Mouse (Mus musculus): ENCODE measurements at regions not wholly inside any gene's neighbourhood (a gene's known extent, or its start where the extent isn't known, plus 50 kb on each side); places are given as distances from the start of the nearest gene placed in this dataset.

DNA sequence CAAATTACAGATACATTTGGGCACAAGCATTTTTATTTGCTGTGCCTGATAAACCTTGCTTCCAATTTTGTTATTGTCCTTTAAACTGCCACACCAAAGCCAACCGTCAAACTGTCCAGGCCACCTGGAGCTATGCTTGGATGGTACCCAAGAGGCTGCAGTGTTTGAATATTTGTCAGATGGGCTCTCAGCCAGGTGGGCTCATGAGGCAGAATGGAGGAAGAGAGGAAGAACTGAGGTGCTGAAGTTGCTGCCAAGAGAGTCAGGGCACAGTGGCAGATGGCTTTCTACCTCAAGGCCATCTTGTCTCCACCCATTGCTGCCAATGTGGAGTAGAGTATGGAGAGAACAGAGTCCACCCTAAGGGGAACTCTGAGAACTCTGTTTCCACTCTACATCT lies 176.0 kb downstream of the Lpin1 start:
- Histone ChIP-seq H3K27me3 (ENCODE audit: control insufficient read depth, insufficient read depth, low read length) (no peaks in the 10 kb centered on the region), H3K4me1 (ENCODE audit: control insufficient read depth in 2 of 2, insufficient read depth in 2 of 2, low read length in 2 of 2) (no peaks in the 10 kb centered on the region), H3K4me2 (ENCODE audit: low read length) (no peak overlapping the region), H3K27ac (replicated peaks in 1 of 2; ENCODE audit: control insufficient read depth in 1 of 2, insufficient read depth in 1 of 2, low read depth in 2 of 2, low read length in 2 of 2) (no peak overlapping the region), H3K36me3 (ENCODE audit: control insufficient read depth, insufficient read depth, low read length) (no peaks in the 10 kb centered on the region), H3K4me3 (ENCODE audit: control insufficient read depth in 1 of 2, insufficient read depth in 1 of 2, low read depth in 1 of 2, low read length in 2 of 2) (no peak overlapping the region), H3K9me3 (ENCODE audit: control insufficient read depth, low read length) (no peaks in the 10 kb centered on the region), H3K9ac (ENCODE audit: low read length) (no peak overlapping the region)
- ATAC-seq (ENCODE audit: insufficient number of reproducible peaks, insufficient read depth, low FRiP score, low read depth): no peak
- WGBS: 43% methylated on average over 1 of the region's 1 CpGs

DNA sequence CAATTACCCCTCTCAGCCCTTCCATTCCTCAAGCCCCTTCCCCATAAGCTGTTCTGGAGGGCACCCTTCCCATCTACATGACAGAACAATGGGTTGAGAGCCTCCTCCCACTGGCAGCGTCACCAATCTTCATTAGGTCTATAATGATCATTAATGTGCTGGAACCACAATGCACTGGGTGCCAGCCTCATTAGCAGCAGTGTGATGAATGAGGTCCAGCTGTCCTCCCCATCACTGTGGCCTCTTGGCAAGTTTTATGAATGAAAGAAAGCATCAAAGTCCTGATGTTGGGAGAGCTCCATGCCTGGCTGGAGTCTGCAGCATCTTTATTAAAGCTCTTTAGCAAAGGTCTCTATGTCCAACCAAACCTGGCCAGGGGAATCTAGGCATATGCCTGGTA lies 176.5 kb downstream of the Lpin1 start:
- WGBS: 80% methylated on average over 1 of the region's 1 CpGs

DNA sequence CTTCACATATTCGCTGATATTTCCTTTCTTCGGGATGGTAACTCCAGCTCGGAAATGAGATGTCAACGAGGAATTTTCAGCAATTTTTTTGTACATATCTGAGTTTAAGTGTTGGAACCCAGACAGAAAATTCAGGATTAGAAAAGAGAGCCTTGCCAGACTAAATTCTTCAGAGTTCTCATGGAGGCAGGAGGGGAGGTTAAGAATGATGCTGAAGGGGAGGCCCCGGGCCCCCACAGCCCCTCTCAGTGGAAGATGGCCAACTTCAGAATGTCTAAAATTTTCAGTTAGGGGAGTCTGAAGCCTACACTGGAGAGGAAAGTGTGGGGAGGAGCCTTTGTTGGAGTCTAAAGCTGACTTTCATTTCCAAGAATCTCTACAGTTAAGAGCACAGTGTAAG lies 184.8 kb downstream of the Lpin1 start:
- Histone ChIP-seq H3K4me2 (ENCODE audit: low read length) (no peak overlapping the region), H3K4me3 (ENCODE audit: control insufficient read depth in 1 of 2, insufficient read depth in 1 of 2, low read depth in 1 of 2, low read length in 2 of 2) (no peak overlapping the region), H3K27ac (replicated peaks in 1 of 2; ENCODE audit: control insufficient read depth in 1 of 2, insufficient read depth in 1 of 2, low read depth in 2 of 2, low read length in 2 of 2) (no peak overlapping the region), H3K9me3 (ENCODE audit: control insufficient read depth, low read length) (no peaks in the 10 kb centered on the region), H3K9ac (ENCODE audit: low read length) (no peak overlapping the region), H3K4me1 (ENCODE audit: control insufficient read depth in 2 of 2, insufficient read depth in 2 of 2, low read length in 2 of 2) (peaks cover 0 to 4% of the 10 kb centered on the region in 2 experiments; a peak in 1 of 4 replicates), H3K27me3 (ENCODE audit: control insufficient read depth, insufficient read depth, low read length) (no peaks in the 10 kb centered on the region), H3K36me3 (ENCODE audit: control insufficient read depth, insufficient read depth, low read length) (no peaks in the 10 kb centered on the region)
- ATAC-seq (ENCODE audit: insufficient number of reproducible peaks, insufficient read depth, low FRiP score, low read depth): no peak
- 69% methylated on average over 5 of the region's 5 CpGs for WGBS

More for the DNA sequence above, 176.5 kb downstream of the Lpin1 start:
- Histone ChIP-seq H3K4me3 (ENCODE audit: control insufficient read depth in 1 of 2, insufficient read depth in 1 of 2, low read depth in 1 of 2, low read length in 2 of 2) (no peak overlapping the region), H3K9ac (ENCODE audit: low read length) (no peak overlapping the region), H3K27ac (replicated peaks in 1 of 2; ENCODE audit: control insufficient read depth in 1 of 2, insufficient read depth in 1 of 2, low read depth in 2 of 2, low read length in 2 of 2) (no peak overlapping the region), H3K36me3 (ENCODE audit: control insufficient read depth, insufficient read depth, low read length) (no peaks in the 10 kb centered on the region), H3K27me3 (ENCODE audit: control insufficient read depth, insufficient read depth, low read length) (no peaks in the 10 kb centered on the region), H3K4me2 (ENCODE audit: low read length) (no peak overlapping the region), H3K9me3 (ENCODE audit: control insufficient read depth, low read length) (no peaks in the 10 kb centered on the region), H3K4me1 (ENCODE audit: control insufficient read depth in 2 of 2, insufficient read depth in 2 of 2, low read length in 2 of 2) (no peaks in the 10 kb centered on the region)
- no peak for ATAC-seq (ENCODE audit: insufficient number of reproducible peaks, insufficient read depth, low FRiP score, low read depth)

DNA sequence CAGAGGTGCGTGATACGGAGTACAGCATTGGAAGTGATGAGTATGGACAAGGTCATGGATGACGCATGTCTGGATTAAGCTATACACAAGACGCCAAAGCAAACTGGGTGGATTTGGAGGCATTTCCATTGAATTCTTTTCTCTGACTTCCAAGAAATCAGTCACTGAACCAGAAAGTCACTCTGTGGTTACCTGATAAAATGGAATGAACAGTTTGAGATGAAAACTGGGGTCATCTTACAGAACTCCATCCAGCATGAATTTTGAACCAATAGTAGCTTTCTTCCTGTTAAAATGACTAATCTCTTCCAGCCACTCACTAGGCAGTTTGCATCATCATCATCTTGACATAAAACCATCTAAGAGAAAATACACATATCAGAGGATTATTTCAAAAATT lies 186.2 kb downstream of the Lpin1 start:
- H3K27ac ChIP-seq (replicated peaks in 1 of 2; ENCODE audit: control insufficient read depth in 1 of 2, insufficient read depth in 1 of 2, low read depth in 2 of 2, low read length in 2 of 2): no peak overlapping the region
- H3K4me3 ChIP-seq (ENCODE audit: control insufficient read depth in 1 of 2, insufficient read depth in 1 of 2, low read depth in 1 of 2, low read length in 2 of 2): no peak overlapping the region
- H3K9ac ChIP-seq (ENCODE audit: low read length): no peak overlapping the region
- ATAC-seq (ENCODE audit: insufficient number of reproducible peaks, insufficient read depth, low FRiP score, low read depth): no peak
- no peaks in the 10 kb centered on the region for H3K27me3 ChIP-seq (ENCODE audit: control insufficient read depth, insufficient read depth, low read length)
- no peaks in the 10 kb centered on the region for H3K36me3 ChIP-seq (ENCODE audit: control insufficient read depth, insufficient read depth, low read length)
- H3K9me3 ChIP-seq (ENCODE audit: control insufficient read depth, low read length): no peaks in the 10 kb centered on the region
- H3K4me1 ChIP-seq (ENCODE audit: control insufficient read depth in 2 of 2, insufficient read depth in 2 of 2, low read length in 2 of 2): peaks cover 0 to 4% of the 10 kb centered on the region in 2 experiments; a peak in 1 of 4 replicates
- no peak overlapping the region for H3K4me2 ChIP-seq (ENCODE audit: low read length)
- WGBS: 92% methylated on average over 4 of the region's 4 CpGs

DNA sequence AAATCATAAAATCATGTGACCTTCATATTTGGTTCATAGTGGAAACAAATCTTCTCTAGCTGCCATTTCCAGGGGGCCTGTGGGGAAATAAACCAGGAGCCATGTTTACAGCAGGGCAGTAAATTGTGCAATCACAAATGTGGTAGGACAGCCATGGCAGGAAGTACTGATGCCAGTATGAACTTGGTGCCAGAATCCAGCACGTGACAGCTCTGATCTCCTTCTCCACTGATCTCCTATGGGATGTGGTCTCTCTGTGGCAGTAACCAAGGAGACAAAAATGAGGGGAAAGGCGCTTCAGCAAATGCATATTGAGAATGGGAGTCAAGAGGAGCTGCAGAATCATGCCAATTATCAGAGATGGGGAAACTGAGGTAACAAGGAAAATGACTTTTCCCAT lies 215.0 kb downstream of the Lpin1 start:
- Histone ChIP-seq H3K27ac (replicated peaks in 1 of 2; ENCODE audit: control insufficient read depth in 1 of 2, insufficient read depth in 1 of 2, low read depth in 2 of 2, low read length in 2 of 2) (no peak overlapping the region), H3K9ac (ENCODE audit: low read length) (no peak overlapping the region), H3K27me3 (ENCODE audit: control insufficient read depth, insufficient read depth, low read length) (no peaks in the 10 kb centered on the region), H3K4me3 (ENCODE audit: control insufficient read depth in 1 of 2, insufficient read depth in 1 of 2, low read depth in 1 of 2, low read length in 2 of 2) (no peak overlapping the region), H3K9me3 (ENCODE audit: control insufficient read depth, low read length) (no peaks in the 10 kb centered on the region), H3K36me3 (ENCODE audit: control insufficient read depth, insufficient read depth, low read length) (no peaks in the 10 kb centered on the region), H3K4me1 (ENCODE audit: control insufficient read depth in 2 of 2, insufficient read depth in 2 of 2, low read length in 2 of 2) (peaks cover 7 to 14% of the 10 kb centered on the region in 2 experiments), H3K4me2 (ENCODE audit: low read length) (no peak overlapping the region)
- WGBS: 81% methylated on average over 2 of the region's 2 CpGs
- no peak for ATAC-seq (ENCODE audit: insufficient number of reproducible peaks, insufficient read depth, low FRiP score, low read depth)

DNA sequence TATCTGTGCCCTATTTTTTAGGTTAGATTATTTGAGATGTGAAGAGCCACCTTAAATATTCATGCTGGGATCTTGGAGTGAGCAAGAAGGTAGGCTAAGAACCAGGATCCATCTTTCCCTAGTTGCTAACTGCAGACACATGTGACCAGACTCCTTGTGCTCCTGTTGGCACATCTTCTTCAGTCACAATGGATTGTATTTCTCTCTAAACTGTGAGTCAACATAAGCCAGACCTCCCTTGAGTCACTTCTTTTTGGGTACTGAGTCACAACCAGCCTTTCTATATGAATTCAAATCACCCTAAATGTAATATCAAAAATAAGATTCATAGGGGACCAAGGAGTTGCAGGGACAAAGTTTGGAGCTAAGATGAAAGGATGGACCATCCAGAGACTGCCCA lies 217.9 kb downstream of the Lpin1 start:
- H3K9me3 ChIP-seq (ENCODE audit: control insufficient read depth, low read length): no peaks in the 10 kb centered on the region
- H3K4me1 ChIP-seq (ENCODE audit: control insufficient read depth in 2 of 2, insufficient read depth in 2 of 2, low read length in 2 of 2): peaks cover 7 to 14% of the 10 kb centered on the region in 2 experiments
- peak overlapping the region in 1 of 2 experiments; percentile 86; a peak in 2 of 4 replicates for H3K27ac ChIP-seq (replicated peaks in 1 of 2; ENCODE audit: control insufficient read depth in 1 of 2, insufficient read depth in 1 of 2, low read depth in 2 of 2, low read length in 2 of 2)
- H3K36me3 ChIP-seq (ENCODE audit: control insufficient read depth, insufficient read depth, low read length): no peaks in the 10 kb centered on the region
- H3K4me3 ChIP-seq (ENCODE audit: control insufficient read depth in 1 of 2, insufficient read depth in 1 of 2, low read depth in 1 of 2, low read length in 2 of 2): no peak overlapping the region
- no peaks in the 10 kb centered on the region for H3K27me3 ChIP-seq (ENCODE audit: control insufficient read depth, insufficient read depth, low read length)
- H3K9ac ChIP-seq (ENCODE audit: low read length): no peak overlapping the region
- no peak overlapping the region for H3K4me2 ChIP-seq (ENCODE audit: low read length)
- ATAC-seq (ENCODE audit: insufficient number of reproducible peaks, insufficient read depth, low FRiP score, low read depth): no peak

DNA sequence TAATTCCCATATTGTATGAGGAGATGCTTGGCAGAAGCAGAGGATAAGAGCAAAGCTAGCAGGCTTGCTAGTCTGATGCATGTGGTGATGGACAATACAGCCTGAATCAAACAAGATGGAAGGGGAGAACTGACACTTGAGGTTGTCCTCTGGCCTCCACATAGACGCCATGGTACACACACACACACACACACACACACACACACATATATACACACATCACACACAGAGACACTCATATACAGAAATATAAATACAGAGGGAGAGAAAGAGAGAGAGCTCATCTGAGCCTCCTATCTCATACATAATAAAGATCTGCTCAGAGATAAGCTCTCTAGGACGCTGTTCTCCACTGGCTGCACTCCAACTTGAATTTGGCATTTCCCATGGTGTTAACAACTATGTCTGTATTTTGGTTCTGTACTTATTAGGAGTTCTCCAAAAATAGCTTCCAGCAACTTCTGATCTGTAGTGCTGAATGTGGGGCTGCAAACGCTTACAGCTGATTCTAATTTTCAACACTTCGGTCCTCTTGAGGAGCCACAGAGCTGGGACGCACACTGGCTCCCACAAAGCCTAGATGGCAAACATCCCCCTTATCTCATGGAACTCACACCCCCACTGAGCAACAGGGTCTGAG lies 219.0 kb downstream of the Lpin1 start:
- Histone ChIP-seq H3K4me3 (ENCODE audit: control insufficient read depth in 1 of 2, insufficient read depth in 1 of 2, low read depth in 1 of 2, low read length in 2 of 2) (no peak overlapping the region), H3K4me1 (ENCODE audit: control insufficient read depth in 2 of 2, insufficient read depth in 2 of 2, low read length in 2 of 2) (peaks cover 7 to 14% of the 10 kb centered on the region in 2 experiments), H3K27me3 (ENCODE audit: control insufficient read depth, insufficient read depth, low read length) (no peaks in the 10 kb centered on the region), H3K9me3 (ENCODE audit: control insufficient read depth, low read length) (no peaks in the 10 kb centered on the region), H3K27ac (replicated peaks in 1 of 2; ENCODE audit: control insufficient read depth in 1 of 2, insufficient read depth in 1 of 2, low read depth in 2 of 2, low read length in 2 of 2) (peak overlapping the region; percentile 78 to 86), H3K9ac (ENCODE audit: low read length) (no peak overlapping the region), H3K4me2 (ENCODE audit: low read length) (no peak overlapping the region), H3K36me3 (ENCODE audit: control insufficient read depth, insufficient read depth, low read length) (no peaks in the 10 kb centered on the region)
- ATAC-seq (ENCODE audit: insufficient number of reproducible peaks, insufficient read depth, low FRiP score, low read depth): peak; percentile 51; the same call in 1 of the 2 replicates
- WGBS: 12% methylated on average over 5 of the region's 5 CpGs

DNA sequence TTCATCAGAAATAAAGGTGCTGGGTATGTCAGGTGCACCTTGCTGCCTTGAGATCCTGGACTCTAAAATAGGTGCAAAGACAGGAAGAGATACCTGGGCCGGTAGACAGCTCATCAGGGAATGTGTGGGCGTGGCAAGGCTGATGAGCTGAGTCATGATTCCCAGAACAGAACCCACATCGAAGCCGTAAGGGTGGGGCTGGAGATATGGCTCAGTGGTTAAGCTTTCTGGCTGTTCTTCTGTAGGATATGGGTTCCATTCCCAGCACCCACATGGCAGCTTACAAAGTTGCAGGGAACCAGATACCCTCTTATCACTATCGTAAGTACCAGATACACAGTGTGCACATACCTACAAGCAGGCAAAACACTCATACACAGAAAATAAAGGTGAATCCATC lies 219.6 kb downstream of the Lpin1 start:
- 62% methylated on average over 5 of the region's 5 CpGs for WGBS
- no peaks in the 10 kb centered on the region for H3K27me3 ChIP-seq (ENCODE audit: control insufficient read depth, insufficient read depth, low read length)
- H3K27ac ChIP-seq (replicated peaks in 1 of 2; ENCODE audit: control insufficient read depth in 1 of 2, insufficient read depth in 1 of 2, low read depth in 2 of 2, low read length in 2 of 2): peak overlapping the region; percentile 17 to 86; a peak in 3 of 4 replicates

More for the DNA sequence above, 219.6 kb downstream of the Lpin1 start:
- Histone ChIP-seq H3K9ac (ENCODE audit: low read length) (no peak overlapping the region), H3K4me1 (ENCODE audit: control insufficient read depth in 2 of 2, insufficient read depth in 2 of 2, low read length in 2 of 2) (peaks cover 7 to 14% of the 10 kb centered on the region in 2 experiments), H3K4me3 (ENCODE audit: control insufficient read depth in 1 of 2, insufficient read depth in 1 of 2, low read depth in 1 of 2, low read length in 2 of 2) (no peak overlapping the region), H3K9me3 (ENCODE audit: control insufficient read depth, low read length) (peaks cover 4% of the 10 kb centered on the region; the same call in 1 of the 2 replicates), H3K36me3 (ENCODE audit: control insufficient read depth, insufficient read depth, low read length) (no peaks in the 10 kb centered on the region), H3K4me2 (ENCODE audit: low read length) (no peak overlapping the region)
- no peak for ATAC-seq (ENCODE audit: insufficient number of reproducible peaks, insufficient read depth, low FRiP score, low read depth)
